14 mouse cellular contexts compared by ENCODE assay signal in the genomic region with DNA sequence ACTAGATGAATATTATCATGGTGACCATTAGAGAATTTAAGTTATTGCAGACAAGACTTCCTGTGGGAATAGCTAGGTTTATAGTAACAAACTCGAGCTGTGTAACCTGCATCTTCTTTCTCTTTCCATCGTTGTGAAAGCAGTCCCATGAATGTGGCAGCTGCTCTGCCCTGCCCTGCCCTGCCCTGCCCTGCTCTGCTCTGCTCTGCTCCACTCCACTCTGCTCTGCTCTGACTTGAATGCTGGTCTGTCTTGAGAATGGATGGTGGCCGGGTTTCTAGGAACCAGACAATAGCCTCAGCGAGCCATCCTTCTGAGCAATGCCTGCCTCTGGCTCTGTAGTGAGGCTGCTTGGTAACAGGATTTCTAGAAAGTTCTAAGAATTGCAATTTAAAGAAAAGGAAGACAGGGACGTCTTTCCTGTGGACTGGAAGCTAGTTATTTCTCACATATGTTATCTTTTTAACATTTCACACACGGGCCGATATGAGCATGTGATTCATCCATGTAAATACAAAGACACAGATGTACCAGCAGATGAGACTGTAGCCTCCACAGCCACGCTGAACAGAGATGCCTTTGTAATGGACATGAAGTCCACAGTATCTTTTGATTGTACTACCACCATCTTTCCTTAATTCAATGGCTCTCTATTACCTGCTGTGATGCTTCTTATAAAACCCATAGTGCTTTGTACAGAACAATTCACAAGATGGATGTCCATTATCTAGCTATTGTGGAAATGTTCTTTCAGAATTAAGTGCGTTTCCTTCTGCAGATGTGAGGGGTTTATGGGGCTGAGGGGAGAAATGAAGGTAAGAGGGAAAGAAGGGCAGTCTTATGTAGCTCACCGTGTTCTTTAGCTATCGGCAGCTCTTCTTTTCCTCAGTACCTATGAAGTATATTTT.
A peak's percentile ranks its signal among the peaks of the same experiment; 100 is the strongest.
DNase-seq lines count a peak whose midpoint lies in the region; ATAC-seq and TF ChIP-seq lines count a peak whose summit lies in the region.
"Had no signal": no experiment of that assay in that cellular context is flagged by ENCODE, and none has a peak within 500 bp of the region (broad histone marks: within the 10 kb centered on the region; RNA-seq: fewer than 3 reads in every experiment).

No protein-coding gene starts in this region.

- H3K27ac ChIP-seq in hindbrain, embryonic 10.5 days: peak overlapping the region; percentile 75
- no peak overlapping the region for H3K27ac ChIP-seq in hindbrain, embryonic 14.5 days
- peak overlapping the region; percentile 60; the same call in 1 of the 2 replicates for H3K27ac ChIP-seq in forebrain, embryonic 12.5 days
- H3K27ac ChIP-seq in midbrain, embryonic 11.5 days (ENCODE audit: low read depth, low read length): no peak overlapping the region; the same call in 1 of the 2 replicates
- no peak overlapping the region for H3K27ac ChIP-seq in thymus, adult 2 months (ENCODE audit: control insufficient read depth, insufficient read depth, low read length)
- H3K27ac ChIP-seq: embryonic facial prominence, embryonic 15.5 days had no signal

- TF ChIP-seq CTCF in thymus, adult 2 months (IDR thresholded peaks at IDR 0.05; ENCODE audit: borderline replicate concordance, control insufficient read depth, extremely low read depth, insufficient read depth, low read length, poor library complexity): no peak

- DNase-seq in hindbrain, embryonic 10.5 days (ENCODE audit: low spot score): peak; percentile 69
- no peak for DNase-seq in hindbrain, embryonic 14.5 days (ENCODE audit: low spot score)
- peak; percentile 84 for DNase-seq in midbrain, embryonic 11.5 days (ENCODE audit: low spot score, missing footprints)
- DNase-seq in retina, embryonic 14.5 days (ENCODE audit: low spot score): peak; percentile 33
- no peak for DNase-seq in thymus, postnatal 25 days
- no peak for DNase-seq in gastrocnemius, postnatal 25 days
- DNase-seq in thymus, adult 2 months: no peak
- DNase-seq: adrenal gland, postnatal 10 days; cerebellum, adult 11-12 months; kidney, adult 11 months; layer of hippocampus, adult 9-11 months; lung, postnatal 10 days had no signal

- H3K27me3 ChIP-seq in hindbrain, embryonic 10.5 days (ENCODE audit: insufficient read depth, poor library complexity, severe bottlenecking): no peaks in the 10 kb centered on the region
- no peaks in the 10 kb centered on the region for H3K27me3 ChIP-seq in hindbrain, embryonic 14.5 days (ENCODE audit: control insufficient read depth, insufficient read depth, low read length)
- no peaks in the 10 kb centered on the region for H3K27me3 ChIP-seq in forebrain, embryonic 12.5 days
- H3K27me3 ChIP-seq in midbrain, embryonic 11.5 days (ENCODE audit: control insufficient read depth, insufficient read depth, low read length): no peaks in the 10 kb centered on the region
- H3K27me3 ChIP-seq in thymus, adult 2 months (ENCODE audit: control insufficient read depth, insufficient read depth, low read length): no peaks in the 10 kb centered on the region
- H3K27me3 ChIP-seq: embryonic facial prominence, embryonic 15.5 days had no signal

- H3K4me3 ChIP-seq in hindbrain, embryonic 10.5 days: no peak overlapping the region
- H3K4me3 ChIP-seq in hindbrain, embryonic 14.5 days (replicated peaks; ENCODE audit: low read length): no peak overlapping the region
- H3K4me3 ChIP-seq in forebrain, embryonic 12.5 days (replicated peaks): no peak overlapping the region
- no peak overlapping the region for H3K4me3 ChIP-seq in midbrain, embryonic 11.5 days (ENCODE audit: low read depth, low read length)
- no peak overlapping the region for H3K4me3 ChIP-seq in thymus, adult 2 months (ENCODE audit: control insufficient read depth, insufficient read depth, low read length)
- H3K4me3 ChIP-seq: embryonic facial prominence, embryonic 15.5 days had no signal

- no peak overlapping the region for H3K9ac ChIP-seq in hindbrain, embryonic 14.5 days
- H3K9ac ChIP-seq in forebrain, embryonic 12.5 days: no peak overlapping the region
- no peak overlapping the region for H3K9ac ChIP-seq in midbrain, embryonic 11.5 days (ENCODE audit: low read length)
- H3K9ac ChIP-seq: embryonic facial prominence, embryonic 15.5 days had no signal

- H3K4me1 ChIP-seq in hindbrain, embryonic 10.5 days (replicated peaks): peaks cover 23% of the 10 kb centered on the region
- H3K4me1 ChIP-seq in hindbrain, embryonic 14.5 days (replicated peaks; ENCODE audit: control insufficient read depth, insufficient read depth, low read length): no peaks in the 10 kb centered on the region
- peaks cover 14% of the 10 kb centered on the region for H3K4me1 ChIP-seq in forebrain, embryonic 12.5 days
- H3K4me1 ChIP-seq in midbrain, embryonic 11.5 days (ENCODE audit: control insufficient read depth, insufficient read depth, low read length): peaks cover 13% of the 10 kb centered on the region; the same call in 1 of the 2 replicates
- no peaks in the 10 kb centered on the region for H3K4me1 ChIP-seq in thymus, adult 2 months (replicated peaks; ENCODE audit: control insufficient read depth, insufficient read depth, low read length)
- H3K4me1 ChIP-seq: embryonic facial prominence, embryonic 15.5 days had no signal

- 37% methylated on average over 11 of the region's 11 CpGs for WGBS in hindbrain, embryonic 10.5 days
- WGBS in hindbrain, embryonic 14.5 days: 25% methylated on average over 11 of the region's 11 CpGs
- 35% methylated on average over 11 of the region's 11 CpGs for WGBS in forebrain, embryonic 12.5 days
- WGBS in midbrain, embryonic 11.5 days: 43% methylated on average over 11 of the region's 11 CpGs
- 86% methylated on average over 11 of the region's 11 CpGs for WGBS in thymus, adult 2 months

- ATAC-seq in hindbrain, embryonic 14.5 days (ENCODE audit: low FRiP score): no peak
- peak; percentile 77 for ATAC-seq in forebrain, embryonic 12.5 days (ENCODE audit: low FRiP score)
- peak; percentile 89 for ATAC-seq in midbrain, embryonic 11.5 days (ENCODE audit: low FRiP score)

- H3K9me3 ChIP-seq in hindbrain, embryonic 10.5 days: no peaks in the 10 kb centered on the region
- no peaks in the 10 kb centered on the region for H3K9me3 ChIP-seq in hindbrain, embryonic 14.5 days (ENCODE audit: control insufficient read depth, low read length)
- H3K9me3 ChIP-seq in forebrain, embryonic 12.5 days: no peaks in the 10 kb centered on the region
- H3K9me3 ChIP-seq in midbrain, embryonic 11.5 days (ENCODE audit: control insufficient read depth, low read length): no peaks in the 10 kb centered on the region
- H3K9me3 ChIP-seq: embryonic facial prominence, embryonic 15.5 days had no signal

- no peaks in the 10 kb centered on the region for H3K36me3 ChIP-seq in hindbrain, embryonic 10.5 days
- H3K36me3 ChIP-seq in hindbrain, embryonic 14.5 days (replicated peaks; ENCODE audit: control insufficient read depth, insufficient read depth): no peaks in the 10 kb centered on the region
- H3K36me3 ChIP-seq in forebrain, embryonic 12.5 days (replicated peaks): no peaks in the 10 kb centered on the region
- no peaks in the 10 kb centered on the region for H3K36me3 ChIP-seq in midbrain, embryonic 11.5 days (ENCODE audit: control insufficient read depth, insufficient read depth, low read length)
- no peaks in the 10 kb centered on the region for H3K36me3 ChIP-seq in thymus, adult 2 months (ENCODE audit: control insufficient read depth, insufficient read depth, low read length)
- H3K36me3 ChIP-seq: embryonic facial prominence, embryonic 15.5 days had no signal

- no peak overlapping the region for H3K4me2 ChIP-seq in hindbrain, embryonic 14.5 days (replicated peaks)
- H3K4me2 ChIP-seq in forebrain, embryonic 12.5 days: no peak overlapping the region
- no peak overlapping the region for H3K4me2 ChIP-seq in midbrain, embryonic 11.5 days
- H3K4me2 ChIP-seq: embryonic facial prominence, embryonic 15.5 days had no signal

- no peak for TF ChIP-seq POLR2A in thymus, adult 2 months (IDR thresholded peaks at IDR 0.05; ENCODE audit: control insufficient read depth, extremely low read depth, insufficient read depth, low read length, poor library complexity)

Comparison
In these comparisons a context has a peak if more than half of its experiments do, and no peak if none do; other contexts are left out.
1. DNase-seq: peak in hindbrain, embryonic 10.5 days (single experiment), midbrain, embryonic 11.5 days (single experiment) and retina, embryonic 14.5 days (single experiment); none in hindbrain, embryonic 14.5 days (single experiment), thymus, postnatal 25 days (single experiment), gastrocnemius, postnatal 25 days (single experiment) and thymus, adult 2 months (single experiment).
2. H3K27ac ChIP-seq: peak in hindbrain, embryonic 10.5 days (single experiment) and forebrain, embryonic 12.5 days (single experiment); none in hindbrain, embryonic 14.5 days (single experiment), midbrain, embryonic 11.5 days (single experiment) and thymus, adult 2 months (single experiment).